ENCODE assay signal across 19 mouse cellular contexts in genomic region chr8:105067905-105068304, GRCm38 (mm10). TPM values are rescaled to one million over a fixed set of nuclear protein-coding genes. Genes with fewer than 3 reads are reported as not detected.
A peak's percentile ranks its signal among the peaks of the same experiment; 100 is the strongest.
DNase-seq lines count a peak whose midpoint lies in the region; ATAC-seq and TF ChIP-seq lines count a peak whose summit lies in the region.
"Not testable (repeated sequence)": the region's sequence is repeated elsewhere in the genome, so short reads cannot be mapped to it uniquely, and the experiment has no call there.
"Had no signal": no experiment of that assay in that cellular context is flagged by ENCODE, and none has a peak within 500 bp of the region (broad histone marks: within the 10 kb centered on the region; RNA-seq: fewer than 3 reads in every experiment).

No protein-coding gene starts in this region.

- peak; percentile 27 for DNase-seq in heart, adult 11 months
- peak; percentile 88 for DNase-seq in kidney, adult 2 months
- DNase-seq in kidney, adult 9 months: peak; percentile 61
- peak; percentile 84 for DNase-seq in liver, adult 2 months (ENCODE audit: extremely low read depth, low read depth, low spot score)

- H3K4me1 ChIP-seq in kidney, adult 2 months (ENCODE audit: control insufficient read depth, insufficient read depth, low read length): peaks cover 19% of the 10 kb centered on the region; the same call in 1 of the 2 replicates
- H3K4me1 ChIP-seq in liver, adult 2 months (ENCODE audit: control insufficient read depth, insufficient read depth, low read length): peaks cover 17% of the 10 kb centered on the region
- not testable (repeated sequence) for H3K4me1 ChIP-seq in liver, embryonic 16.5 days (ENCODE audit: control insufficient read depth, low read depth, low read length)

- H3K4me3 ChIP-seq in kidney, adult 2 months (ENCODE audit: insufficient read depth, low read depth, low read length); liver, adult 2 months (ENCODE audit: insufficient read depth, low read depth, low read length); liver, embryonic 16.5 days (ENCODE audit: low read depth, low read length): not testable (repeated sequence)

- H3K9ac ChIP-seq in liver, adult 2 months (ENCODE audit: low read depth, low read length): peak overlapping the region; percentile 50
- not testable (repeated sequence) for H3K9ac ChIP-seq in liver, embryonic 16.5 days (ENCODE audit: low read depth, low read length)

- H3K27ac ChIP-seq in kidney, adult 2 months (ENCODE audit: insufficient read depth, low read depth, low read length): peak overlapping the region; percentile 77; the same call in 1 of the 2 replicates
- peak overlapping the region; percentile 97 for H3K27ac ChIP-seq in liver, adult 2 months (replicated peaks; ENCODE audit: insufficient read depth, low read depth, low read length)
- not testable (repeated sequence) for H3K27ac ChIP-seq in liver, embryonic 16.5 days (ENCODE audit: low read length)

- 0 out of 2 replicates have a peak, but pooled peaks have one; percentile 7 for TF ChIP-seq CTCF in kidney, adult 2 months (conservative IDR thresholded peaks at IDR 0.05; ENCODE audit: insufficient read depth, insufficient read length, low read depth, low read length)
- TF ChIP-seq CTCF in liver, adult 2 months (IDR thresholded peaks at IDR 0.05; ENCODE audit: low read depth, low read length): not testable (repeated sequence)

- H3K27me3 ChIP-seq in kidney, adult 2 months (replicated peaks; ENCODE audit: control insufficient read depth, insufficient read depth, low read length); liver, adult 2 months (ENCODE audit: control insufficient read depth, insufficient read depth, low read length); liver, embryonic 16.5 days (ENCODE audit: control insufficient read depth, insufficient read depth, low read depth, low read length): not testable (repeated sequence)

- ATAC-seq in liver, embryonic 16.5 days (ENCODE audit: low read depth): peak; percentile 85

- H3K9me3 ChIP-seq in liver, embryonic 16.5 days (replicated peaks; ENCODE audit: control insufficient read depth, low read length): not testable (repeated sequence)

- not testable (repeated sequence) for H3K36me3 ChIP-seq in kidney, adult 2 months (ENCODE audit: control insufficient read depth, insufficient read depth, low read length); liver, adult 2 months (ENCODE audit: control insufficient read depth, insufficient read depth, low read length); liver, embryonic 16.5 days (ENCODE audit: control insufficient read depth, insufficient read depth)

- not testable (repeated sequence) for H3K79me2 ChIP-seq in liver, adult 2 months (ENCODE audit: control insufficient read depth, insufficient read depth, low read length)

- WGBS in kidney, adult 2 months: 41% methylated on average over 7 of the region's 7 CpGs
- 13% methylated on average over 7 of the region's 7 CpGs for WGBS in liver, adult 2 months
- WGBS in liver, embryonic 16.5 days (ENCODE audit: insufficient replicate concordance): 43% methylated on average over 7 of the region's 7 CpGs

- TF ChIP-seq POLR2A in kidney, adult 2 months (IDR thresholded peaks at IDR 0.05; ENCODE audit: low read depth, low read length); liver, adult 2 months (IDR thresholded peaks at IDR 0.05; ENCODE audit: extremely low read depth, insufficient read depth, low read length): not testable (repeated sequence)

- not testable (repeated sequence) for H3K4me2 ChIP-seq in liver, embryonic 16.5 days (ENCODE audit: low read depth, low read length)

RNA-seq across cellular contexts. Expression of gene Ces3b, which starts 15.6 kb away (rescaled TPM):
- polyA plus RNA-seq in kidney, adult 2 months (2012; rRNA removed): 0.08 TPM in 1 of 2 replicates, not detected in the other
- total RNA-seq in liver, adult 2 months (2014; rRNA removed): 271 and 504 TPM in 2 replicates
- 213 and 453 TPM in 2 replicates for polyA plus RNA-seq in liver, adult 2 months (2012; rRNA removed)
- not detected in 2 replicates for polyA plus RNA-seq in liver, embryonic 16.5 days (2015; fragmentation: Nextera tagmentation; extraction: Ambion mirVana)
- total RNA-seq: adrenal gland, adult 18-20 months; CH12.LX had no signal
- polyA plus RNA-seq: activated CD4-positive, CD25-positive, alpha-beta regulatory T cell, adult 4 months; CD4-positive, CD25-positive, alpha-beta regulatory T cell, adult 4 months; cerebellum, adult 2 months; cortical plate, adult 2 months; embryonic facial prominence, embryonic 10.5 days; embryonic facial prominence, embryonic 12.5 days; embryonic facial prominence, embryonic 14.5 days; forebrain, embryonic 11.5 days; forebrain, embryonic 13.5 days; forebrain, embryonic 15.5 days; G1E; Patski had no signal

RNA-seq across cellular contexts. Expression of gene Ces3a, which starts 19.5 kb away (rescaled TPM):
- polyA plus RNA-seq in kidney, adult 2 months (2012; rRNA removed): 0.09 and 0.14 TPM in 2 replicates
- 819 and 925 TPM in 2 replicates for total RNA-seq in liver, adult 2 months (2014; rRNA removed)
- 768 and 1,045 TPM in 2 replicates for polyA plus RNA-seq in liver, adult 2 months (2012; rRNA removed)
- polyA plus RNA-seq in liver, embryonic 16.5 days (2015; fragmentation: Nextera tagmentation; extraction: Ambion mirVana): 0.71 and 0.83 TPM in 2 replicates
- total RNA-seq: CH12.LX, G1E had no signal
- polyA plus RNA-seq: activated CD4-positive, CD25-positive, alpha-beta regulatory T cell, adult 4 months; CD4-positive, CD25-positive, alpha-beta regulatory T cell, adult 4 months; cerebellum, adult 2 months; cortical plate, adult 2 months; embryonic facial prominence, embryonic 10.5 days; embryonic facial prominence, embryonic 12.5 days; embryonic facial prominence, embryonic 14.5 days; forebrain, embryonic 11.5 days; forebrain, embryonic 13.5 days; forebrain, embryonic 15.5 days; G1E; Patski had no signal

Comparison
In these comparisons a context has a peak if more than half of its experiments do, and no peak if none do; other contexts are left out.
1. RNA of gene Ces3b, which starts 15.6 kb away (polyA plus RNA-seq): 213 to 453 TPM in liver, adult 2 months; 0.08 TPM in kidney, adult 2 months and not detected in liver, embryonic 16.5 days; every median in the first group is over 100 times any median in the second.
2. RNA of gene Ces3a, which starts 19.5 kb away (polyA plus RNA-seq): 768 to 1,045 TPM in liver, adult 2 months; 0.71 to 0.83 TPM in liver, embryonic 16.5 days and 0.09 to 0.14 TPM in kidney, adult 2 months; every median in the first group is over 100 times any median in the second.
3. DNase-seq: peak in every context shown above with its lines; median percentile 88 in kidney, adult 2 months; 84 in liver, adult 2 months; 61 in kidney, adult 9 months; 27 in heart, adult 11 months.